Mouse (Mus musculus) frontal cortex, postnatal 10 days (tissue): ENCODE results near the gene Krt80.

Experiments
- DNase-seq, 2 experiments: peaks; one replicate each; pipeline ENCODE4 v3.0.0; 2022; ENCODE audit warnings: low spot score in 2 of 2, mixed read lengths in 1 of 2

Gene Krt80

GRCm38 (mm10) chr15:101316913-101317813 lies 52.8 kb downstream of the Krt80 start:
- DNase-seq, result no peak

- DNase-seq, result no peak
Measured at GRCm38 (mm10) chr15:101316279-101316912, 53.6 kb downstream of the Krt80 start.

DNA sequence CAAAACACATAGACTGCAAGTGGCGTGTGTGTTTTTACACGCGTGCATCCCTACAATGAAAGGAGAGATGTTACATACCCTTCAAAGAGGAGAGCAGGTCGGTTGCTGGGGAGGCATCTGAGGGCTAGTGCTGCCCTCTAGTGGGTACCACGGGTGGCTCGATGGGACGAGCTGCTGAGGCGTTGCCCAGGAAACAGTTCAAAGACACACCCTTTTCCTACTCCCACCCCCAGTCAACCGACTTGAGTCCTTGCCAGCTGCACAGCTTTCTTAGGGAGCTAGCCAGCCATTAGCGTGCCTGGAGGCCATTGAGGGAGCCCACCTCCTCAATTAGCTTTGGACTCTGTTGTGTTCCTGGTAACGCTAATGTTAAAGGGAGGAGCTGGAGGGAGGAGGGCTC lies 54.1 kb downstream of the Krt80 start:
- DNase-seq, result peak; percentile 90 to 92

GRCm38 (mm10) chr15:101315378-101315777 lies 54.6 kb downstream of the Krt80 start:
- no peak for DNase-seq

GRCm38 (mm10) chr15:101312006-101312405 lies 58.0 kb downstream of the Krt80 start:
- no peak for DNase-seq

DNA sequence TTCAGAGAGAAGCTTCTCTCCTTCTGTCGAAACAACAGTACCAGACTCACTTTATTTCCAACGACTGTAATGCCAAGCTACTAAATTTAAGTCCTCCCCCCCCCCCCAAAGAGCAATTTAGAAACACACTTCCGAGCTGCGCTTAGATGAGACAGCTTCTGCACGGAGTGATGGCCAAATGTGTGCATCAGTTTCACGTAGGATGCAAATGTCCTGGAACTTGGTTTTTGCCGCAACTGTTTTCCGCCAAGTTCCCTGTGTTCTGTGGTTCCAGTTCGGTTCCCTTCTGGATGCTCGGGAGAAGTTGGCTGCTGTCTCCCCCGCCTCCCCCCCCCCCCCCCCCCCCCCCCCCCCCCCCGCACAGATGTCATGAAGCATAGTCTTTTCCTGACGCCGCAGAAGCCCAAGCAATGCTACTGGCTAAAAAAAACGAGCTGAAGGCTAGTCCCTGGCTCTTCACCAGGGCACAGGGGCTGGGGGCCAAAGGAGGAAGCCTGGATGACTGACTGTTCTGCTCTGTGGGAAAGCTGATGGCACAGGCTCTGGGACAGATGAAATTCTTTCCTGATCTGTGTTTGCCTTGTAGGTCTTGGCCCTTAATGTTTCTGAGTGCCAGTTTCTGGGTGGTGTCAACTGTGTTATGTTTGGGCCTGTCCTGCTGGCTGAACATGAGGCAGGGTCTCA lies 58.7 kb downstream of the Krt80 start:
- DNase-seq, result no peak

- no peak for DNase-seq
Measured at GRCm38 (mm10) chr15:101309493-101309892, 60.5 kb downstream of the Krt80 start.

DNA sequence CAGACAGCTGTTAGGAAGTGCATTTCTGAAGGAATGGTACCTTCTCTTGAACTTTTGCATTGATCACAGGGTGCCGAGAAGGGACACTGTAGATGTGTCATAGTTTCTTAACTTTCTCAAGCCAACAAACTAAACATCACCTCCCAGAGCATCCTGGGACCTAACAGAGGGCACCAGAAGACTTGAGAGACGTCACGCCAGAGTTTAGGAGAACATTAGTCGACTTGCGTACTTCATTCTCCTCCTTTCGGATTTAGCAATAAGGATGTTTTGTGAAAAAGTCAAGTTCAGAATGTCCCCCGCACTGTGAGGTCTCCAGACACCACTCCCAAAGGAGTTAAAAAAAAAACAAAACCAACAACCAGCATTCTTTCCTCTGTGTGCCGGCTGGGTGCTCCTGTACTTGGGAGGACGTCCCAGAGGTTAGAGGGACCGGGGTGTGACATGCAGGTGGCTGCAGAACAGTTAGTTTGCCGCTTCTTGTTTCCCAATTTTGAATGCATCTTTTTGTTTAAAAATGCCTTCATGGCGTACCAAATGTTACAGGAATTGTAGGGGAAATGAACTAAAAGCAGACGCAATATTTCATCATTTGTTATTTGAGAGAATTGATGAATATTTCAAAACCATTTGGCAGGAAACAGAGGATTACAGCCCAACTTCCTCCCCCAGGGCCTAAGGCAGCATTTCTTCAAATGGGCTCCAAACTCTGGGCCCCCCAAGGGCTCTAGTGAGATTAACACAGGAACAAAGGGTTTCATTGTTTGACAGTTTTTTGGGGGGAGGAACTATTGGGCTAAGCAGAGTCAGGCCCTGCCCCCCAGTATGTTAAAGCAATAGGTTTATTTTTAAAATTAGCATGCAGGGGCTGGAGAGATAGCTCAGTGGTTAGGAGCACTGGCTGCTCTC lies 61.3 kb downstream of the Krt80 start:
- DNase-seq, result no peak

GRCm38 (mm10) chr15:101306459-101306858 lies 63.5 kb downstream of the Krt80 start:
- no peak for DNase-seq

DNA sequence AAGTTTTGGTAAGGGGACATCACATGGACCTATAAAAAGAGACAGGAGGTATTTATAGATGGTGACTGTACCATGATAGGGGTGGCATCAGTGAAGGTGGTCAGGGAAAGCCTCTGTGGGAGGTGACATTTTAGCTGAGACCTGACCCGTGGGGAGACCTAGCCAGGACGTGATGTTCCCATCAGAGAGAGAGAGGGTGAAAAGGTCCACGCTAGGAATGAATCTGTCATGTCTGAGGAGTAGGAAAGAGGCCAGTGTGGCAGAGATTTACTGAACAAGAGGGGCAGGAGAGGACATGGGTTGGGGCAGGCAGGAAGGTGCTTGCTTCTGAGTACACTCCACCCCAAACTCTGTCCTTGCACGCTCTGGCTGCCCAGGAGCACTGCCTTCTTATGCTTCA lies 66.1 kb downstream of the Krt80 start:
- DNase-seq, result no peak

DNA sequence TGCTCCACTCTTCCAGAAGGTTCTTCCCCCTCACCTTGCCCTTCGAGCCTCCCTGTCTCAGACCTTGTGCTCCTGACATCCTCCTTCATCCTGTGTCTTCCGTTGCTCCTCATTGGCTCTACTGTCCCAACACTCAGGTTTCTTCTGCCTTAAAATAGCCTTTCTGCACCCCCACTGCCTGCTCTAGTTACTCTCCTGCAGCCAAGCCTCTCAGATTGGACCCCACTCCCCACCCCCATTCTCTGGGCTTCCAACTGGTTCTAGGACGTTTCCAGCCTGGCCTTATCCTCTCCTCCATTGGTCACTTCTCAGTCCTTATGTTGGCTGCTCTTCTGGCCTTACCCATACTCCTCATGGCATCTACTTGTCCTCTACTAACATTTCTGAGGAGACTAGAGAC lies 67.8 kb downstream of the Krt80 start:
- DNase-seq, result no peak

GRCm38 (mm10) chr15:101300128-101300527 lies 69.8 kb downstream of the Krt80 start:
- no peak for DNase-seq

DNA sequence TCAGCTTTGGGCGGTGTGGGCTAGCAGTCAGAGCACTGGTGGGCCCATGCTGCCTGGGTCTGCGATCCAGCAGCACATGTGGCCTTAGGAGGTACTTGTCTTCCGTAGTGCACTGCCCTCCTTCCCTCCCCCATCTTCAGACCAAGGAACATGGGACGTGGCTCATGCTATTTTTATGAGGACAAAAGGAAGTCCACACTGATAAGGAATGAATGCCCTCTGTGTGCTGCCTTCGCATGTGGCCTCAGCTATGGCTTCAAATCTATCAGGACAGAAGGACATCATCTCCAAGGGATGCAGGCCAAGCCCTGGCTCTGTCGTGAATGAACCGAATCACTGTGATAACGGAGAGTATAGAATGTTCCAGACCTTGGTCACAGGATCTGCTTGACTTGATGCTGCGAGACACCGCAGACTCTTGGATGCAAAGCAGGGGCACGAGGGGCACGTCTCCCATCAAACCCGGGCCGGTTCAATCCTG lies 70.4 kb downstream of the Krt80 start:
- no peak for DNase-seq

DNA sequence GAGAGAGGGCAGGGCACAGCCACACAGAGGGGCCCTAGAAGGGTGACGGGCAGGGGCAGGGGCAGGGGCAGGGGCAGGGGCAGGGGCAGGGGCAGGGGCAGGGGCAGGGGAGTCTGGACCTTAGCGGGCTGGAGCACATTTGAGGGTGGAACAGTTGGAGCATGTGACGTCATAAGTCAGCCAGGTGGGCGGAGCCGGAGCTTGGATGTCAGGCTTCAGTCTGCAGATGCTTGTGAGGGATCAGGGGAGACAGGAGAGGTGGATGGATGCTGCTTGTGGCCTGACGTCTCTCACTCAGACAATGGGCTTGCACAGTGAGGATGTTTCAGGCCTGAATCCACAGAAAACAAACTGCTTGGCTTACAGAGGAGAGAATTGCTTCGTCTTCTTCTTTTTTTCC lies 71.4 kb downstream of the Krt80 start:
- DNase-seq, result no peak

DNA sequence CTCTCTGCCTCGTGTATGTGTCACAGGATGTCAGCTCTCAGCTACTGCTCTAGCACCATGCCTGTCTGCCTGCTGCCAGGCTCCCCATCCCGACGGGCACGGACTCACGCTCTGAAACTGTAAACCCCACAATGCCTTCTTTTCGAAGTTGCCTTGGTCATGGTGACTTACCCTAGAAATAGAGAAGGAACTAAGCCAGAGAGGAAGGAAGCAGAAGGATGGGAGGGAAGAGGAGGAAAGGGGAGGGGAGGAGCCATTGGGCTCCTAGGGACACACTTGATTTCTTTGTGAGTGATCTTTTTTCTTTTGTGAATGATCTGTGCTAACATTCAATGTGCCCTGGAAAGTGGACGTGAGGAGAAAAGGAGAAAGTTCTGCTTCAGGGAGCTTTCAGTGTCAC lies 72.0 kb downstream of the Krt80 start:
- no peak for DNase-seq
